Mouse (Mus musculus) liver, adult 2 months (tissue): ENCODE data around the gene Dpy19l3.

Source experiments
- CTCF ChIP-seq: fragments of 200-500 bp; IDR thresholded peaks from 2 replicates; pipeline ENCODE4 v1.5.1; 2011; ENCODE audit warnings: low read depth, low read length, control low read depth
- POLR2A ChIP-seq: fragments of 200-500 bp; IDR thresholded peaks from 2 replicates; pipeline ENCODE4 v1.6.1; 2011; ENCODE audit warnings: low read length, control low read depth; ENCODE audit not compliant: insufficient read depth; ENCODE audit errors: extremely low read depth

DNA sequence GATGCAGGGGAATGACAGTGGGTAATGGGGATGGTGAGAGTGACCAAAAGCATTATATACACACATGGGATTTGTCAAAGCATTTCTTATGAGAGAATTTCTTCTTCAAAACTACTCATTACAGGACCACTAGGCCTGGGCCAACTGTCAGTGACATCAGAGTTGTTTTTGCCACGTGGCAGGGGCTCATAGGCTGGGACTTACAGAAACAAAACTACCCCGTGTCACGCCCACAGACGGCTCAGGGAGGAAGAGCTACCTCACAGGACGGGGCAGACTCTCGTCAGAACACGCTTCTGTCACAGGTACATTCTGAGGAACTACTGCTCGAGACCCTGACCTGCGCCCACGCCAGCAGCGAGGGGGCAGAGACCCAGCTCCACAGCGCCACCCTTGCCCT lies 25.9 kb downstream of the Dpy19l3 start:
- TF ChIP-seq POLR2A (no peak), CTCF (no peak)
